Mouse (Mus musculus) inflammation-experienced regulatory T-cells, adult 16 weeks (primary cell): ENCODE data around the gene Fam124a. TPM values are rescaled to one million over a fixed set of nuclear protein-coding genes. Genes with fewer than 3 reads are reported as not detected.

Experiments
- polyA plus RNA-seq: library from polyadenylated mRNA; unstranded; fragments of 100-300 nt; shearing (Covaris generic); gene quantifications from one replicate; pipeline ENCODE4 v1.2.1, GENCODE M21; 2017

The Fam124a gene
- not detected for polyA plus RNA-seq

DNA sequence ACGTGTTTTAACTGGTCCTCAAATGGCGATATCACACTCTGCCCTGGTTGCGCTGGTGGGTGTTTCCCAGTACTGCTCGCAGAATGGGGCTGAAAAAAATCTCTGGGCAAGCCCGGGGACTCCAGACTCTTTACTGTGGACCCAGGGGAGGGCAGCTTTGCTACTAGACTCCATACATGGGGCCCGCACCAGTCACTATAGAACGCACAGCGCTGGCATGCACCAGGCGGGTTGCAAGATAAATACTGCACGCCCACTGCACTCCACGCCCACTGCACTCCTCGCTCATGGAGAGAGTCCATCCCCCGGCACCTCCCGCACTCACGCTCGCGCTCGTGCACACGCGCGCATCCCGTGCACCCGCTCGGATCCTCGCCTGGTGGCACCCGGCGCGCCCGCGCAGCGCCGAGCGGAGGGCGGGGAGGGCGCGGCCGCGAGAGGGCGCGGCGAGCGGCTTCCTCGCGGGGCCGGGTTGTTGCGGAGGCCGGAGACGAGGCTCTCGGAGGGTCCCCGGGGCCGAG, at the start of gene Fam124a:
Gene Fam124a, plus strand, starts transcription at position 429 of the 521 bp plus-strand sequence.

DNA sequence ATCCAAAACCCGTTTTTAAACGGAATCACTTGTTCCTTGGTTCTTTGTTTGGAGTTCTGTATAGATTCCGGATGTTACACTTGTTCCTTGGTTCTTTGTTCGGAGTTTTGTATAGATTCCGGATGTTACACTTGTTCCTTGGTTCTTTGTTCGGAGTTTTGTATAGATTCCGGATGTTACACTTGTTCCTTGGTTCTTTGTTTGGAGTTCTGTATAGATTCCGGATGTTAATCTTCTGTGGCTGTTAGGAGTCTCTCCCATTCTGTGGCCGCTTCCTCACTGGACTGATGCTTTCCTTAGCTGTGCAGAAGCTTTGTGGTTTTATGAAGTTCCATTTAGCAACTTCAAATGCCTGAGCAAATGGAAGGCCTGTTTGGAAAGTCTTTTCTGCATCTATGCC, 11.3 kb downstream of the Fam124a start, which contains the start of gene Gm4131:
Gene Gm4131, minus strand, starts transcription at position 101 of the 400 bp plus-strand sequence.

Other genes with a start within 250 kb of the Fam124a start
- gene Gucy1b2, start 99.4 kb upstream of the Fam124a start, polyA plus RNA-seq: not detected
- gene Gm4131, start 11.2 kb downstream of the Fam124a start, polyA plus RNA-seq: not detected
- not detected for gene Serpine3, start 107.9 kb downstream of the Fam124a start, polyA plus RNA-seq
- 93.8 TPM for gene Ints6, start 205.4 kb downstream of the Fam124a start, polyA plus RNA-seq